Mouse (Mus musculus) limb, embryonic 11.5 days (tissue): ENCODE data around the gene Acer3. TPM values are rescaled to one million over a fixed set of nuclear protein-coding genes. Genes with fewer than 3 reads are reported as not detected.

ENCODE experiments used
- ATAC-seq: fragments of 200-750 bp; cut with Nextera tagmentation; 2 replicates; pipeline ENCODE4 v1.8.0; 2017; ENCODE audit warnings: low read depth; ENCODE audit not compliant: insufficient number of reproducible peaks, low FRiP score, low TSS enrichment
- DNase-seq: peaks from one replicate; pipeline ENCODE4 v3.0.0-alpha.2; 2015; ENCODE audit warnings: low spot score
- H3K27ac ChIP-seq: fragments of 300-500 bp; sonication (generic); replicated peaks from 2 replicates; pipeline ENCODE4 v1.5.1; 2014; ENCODE audit warnings: low read depth, mild to moderate bottlenecking, low read length
- H3K27me3 ChIP-seq: fragments of 300-500 bp; sonication (generic); 2 replicates; pipeline ENCODE4 v1.6.1; 2014; ENCODE audit warnings: mild to moderate bottlenecking, low read length, mixed read lengths; ENCODE audit not compliant: control insufficient read depth, insufficient read depth
- H3K36me3 ChIP-seq: fragments of 300-500 bp; sonication (generic); 2 replicates; pipeline ENCODE4 v1.6.1; 2014; ENCODE audit warnings: mild to moderate bottlenecking, low read length, moderate library complexity, mixed read lengths; ENCODE audit not compliant: control insufficient read depth, insufficient read depth
- H3K4me1 ChIP-seq: fragments of 300-500 bp; sonication (generic); 2 replicates; pipeline ENCODE4 v1.6.1; 2014; ENCODE audit warnings: low read length, mixed read lengths; ENCODE audit not compliant: control insufficient read depth, insufficient read depth
- H3K4me2 ChIP-seq: fragments of 300-500 bp; sonication (generic); 2 replicates; pipeline ENCODE4 v1.6.1; 2014; ENCODE audit warnings: low read depth, mild to moderate bottlenecking, moderate library complexity; ENCODE audit not compliant: severe bottlenecking
- H3K4me3 ChIP-seq: fragments of 300-500 bp; sonication (generic); 2 replicates; pipeline ENCODE4 v1.5.1; 2014; ENCODE audit warnings: low read depth, low read length
- H3K9ac ChIP-seq: fragments of 300-500 bp; sonication (generic); 2 replicates; pipeline ENCODE4 v1.6.1; 2014; ENCODE audit warnings: mild to moderate bottlenecking, low read length
- H3K9me3 ChIP-seq: fragments of 300-500 bp; sonication (generic); 2 replicates; pipeline ENCODE4 v1.6.1; 2016; ENCODE audit warnings: low read length; ENCODE audit not compliant: control insufficient read depth
- WGBS: fragments of 180-500 bp; shearing (Covaris S2); extraction: QIAGEN DNeasy Blood & Tissue Kit; methylation state at CpG from one replicate; pipeline ENCODE4 v1.1.7; 2014; 5-methylcytosine and 5-hydroxymethylcytosine counted together
- polyA plus RNA-seq: library from polyadenylated mRNA; unstranded; fragments of >200 nt; fragmentation: Nextera tagmentation; extraction: Ambion mirVana; gene quantifications from 2 replicates; pipeline ENCODE4 v1.2.1, GENCODE M21; 2014

The Acer3 gene
- polyA plus RNA-seq, 1 experiment from 2014 or later = 26.4 TPM

DNA sequence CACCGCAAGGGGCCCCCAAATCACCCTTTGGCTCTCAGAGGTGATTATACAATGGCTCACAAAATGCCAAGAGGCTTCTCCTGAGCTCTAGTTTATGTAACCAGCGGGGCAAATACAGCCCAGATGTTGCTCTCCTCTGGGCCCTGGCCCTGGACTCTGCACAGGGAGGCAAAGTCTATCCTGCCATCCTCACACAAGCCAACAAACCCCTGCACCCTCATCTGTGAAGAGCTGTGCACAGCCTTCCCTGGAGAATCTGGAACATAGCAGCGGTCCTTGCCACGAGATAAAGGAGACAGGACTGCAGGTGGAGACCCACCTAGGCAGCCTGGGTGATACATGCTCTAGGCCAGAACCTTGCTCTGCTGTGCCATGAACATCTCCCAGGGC lies 33.9 kb upstream of the Acer3 start:
- Histone ChIP-seq H3K27me3 (no peaks in the 10 kb centered on the region), H3K4me1 (peaks cover 48% of the 10 kb centered on the region), H3K27ac (peak overlapping the region; percentile 88), H3K9me3 (no peaks in the 10 kb centered on the region), H3K4me3 (no peak overlapping the region), H3K9ac (no peak overlapping the region), H3K4me2 (peak overlapping the region; percentile 26), H3K36me3 (peaks cover 8% of the 10 kb centered on the region; the same call in 1 of the 2 replicates)
- WGBS = 32% methylated on average over 4 of the region's 4 CpGs
- ATAC-seq (peak; percentile 11; the same call in 1 of the 2 replicates), DNase-seq (no peak)

DNA sequence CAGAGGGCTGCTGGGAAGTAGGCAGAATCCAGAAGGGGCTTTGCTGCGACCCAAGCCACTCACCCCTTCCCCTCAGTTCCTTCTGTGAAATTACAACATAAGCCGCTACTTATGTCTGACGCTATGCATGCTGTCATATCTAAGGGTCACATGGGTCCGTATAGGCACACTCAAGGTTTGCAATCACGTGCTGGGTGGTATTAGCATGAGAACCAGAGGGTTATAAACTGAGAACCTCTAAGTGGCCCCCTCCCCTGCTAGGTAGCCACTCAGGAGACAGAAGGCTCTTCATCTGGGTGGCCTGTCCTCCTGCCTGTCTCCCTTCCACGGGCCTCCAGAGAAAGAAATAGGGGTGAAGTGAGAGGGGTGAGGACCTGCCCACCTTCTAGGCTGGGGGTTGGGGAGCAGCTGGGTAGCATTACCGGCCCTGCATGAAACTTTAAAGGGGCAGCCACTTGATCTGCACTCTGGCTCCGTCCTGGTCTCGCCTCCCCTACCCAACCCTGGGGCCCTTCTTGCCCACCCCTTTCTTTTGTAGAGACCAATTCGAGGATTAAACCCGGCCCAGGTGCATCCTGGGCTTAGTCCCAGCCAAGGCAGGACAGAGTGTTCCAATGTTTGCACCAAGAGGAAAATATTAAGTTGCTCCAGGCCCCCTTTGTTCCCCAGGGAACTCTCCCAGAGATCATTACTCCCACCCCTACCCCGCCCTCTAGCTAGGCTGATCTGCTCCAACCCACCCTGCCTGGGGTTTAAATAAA lies 33.3 kb upstream of the Acer3 start:
- peak; percentile 69 for ATAC-seq
- Histone ChIP-seq H3K9ac (no peak overlapping the region), H3K27me3 (no peaks in the 10 kb centered on the region), H3K4me2 (peak overlapping the region; percentile 30), H3K4me3 (no peak overlapping the region), H3K27ac (peak overlapping the region; percentile 88), H3K36me3 (peaks cover 8% of the 10 kb centered on the region; the same call in 1 of the 2 replicates), H3K9me3 (no peaks in the 10 kb centered on the region), H3K4me1 (peaks cover 45% of the 10 kb centered on the region)
- peak; percentile 74 for DNase-seq
- 12% methylated on average over 12 of the region's 12 CpGs for WGBS

DNA sequence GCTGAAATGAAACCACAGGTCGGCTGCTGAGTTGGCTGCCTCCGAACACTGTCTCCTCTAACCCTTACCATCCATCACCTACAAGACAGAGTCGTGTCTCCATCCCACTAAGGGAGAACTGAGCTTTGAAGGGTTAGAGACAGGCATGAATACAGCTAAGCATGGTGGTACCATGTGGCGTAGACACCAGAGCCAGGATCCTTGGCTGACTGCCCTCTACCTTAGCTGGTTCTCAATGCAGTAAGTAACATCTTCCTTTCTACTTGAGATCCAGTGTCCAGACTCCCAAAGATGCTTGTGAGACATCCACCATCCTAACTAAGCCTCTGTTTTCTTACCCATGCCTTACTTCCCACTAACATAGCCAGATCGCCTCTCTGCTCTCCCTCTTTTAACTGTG lies 32.6 kb upstream of the Acer3 start:
- no peaks in the 10 kb centered on the region for H3K27me3 ChIP-seq
- H3K4me2 ChIP-seq = no peak overlapping the region; the same call in 1 of the 2 replicates
- peaks cover 40% of the 10 kb centered on the region for H3K4me1 ChIP-seq
- 90% methylated on average over 5 of the region's 5 CpGs for WGBS
- H3K9ac ChIP-seq = no peak overlapping the region
- DNase-seq (no peak), ATAC-seq (no peak)
- no peak overlapping the region for H3K4me3 ChIP-seq
- H3K36me3 ChIP-seq = peaks cover 8% of the 10 kb centered on the region; the same call in 1 of the 2 replicates
- H3K9me3 ChIP-seq = no peaks in the 10 kb centered on the region
- H3K27ac ChIP-seq = no peak overlapping the region

DNA sequence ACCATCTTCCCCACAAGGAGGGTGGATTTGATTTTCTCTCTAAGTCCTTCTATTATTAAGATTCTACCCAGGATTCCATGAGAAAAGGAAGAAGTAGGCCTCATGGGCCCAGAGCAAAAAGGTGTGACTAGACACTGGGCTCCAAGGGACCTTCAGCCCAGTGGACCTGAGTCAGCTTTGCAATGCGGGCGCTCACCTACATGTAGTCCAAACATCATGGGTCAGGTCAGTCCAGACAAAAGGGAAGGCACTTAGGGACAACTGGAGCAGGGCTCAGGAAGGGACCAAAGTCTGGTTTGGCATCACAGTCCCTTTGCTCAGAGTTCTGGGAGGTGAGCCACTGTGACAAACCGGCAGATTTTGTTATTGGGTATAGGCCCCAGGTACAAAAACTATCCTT lies 30.5 kb upstream of the Acer3 start:
- H3K9me3 ChIP-seq = no peaks in the 10 kb centered on the region
- H3K36me3 ChIP-seq = peaks cover 8% of the 10 kb centered on the region; the same call in 1 of the 2 replicates
- H3K27ac ChIP-seq = no peak overlapping the region
- WGBS = 94% methylated on average over 3 of the region's 3 CpGs
- no peak overlapping the region for H3K4me3 ChIP-seq
- DNase-seq (no peak), ATAC-seq (no peak)
- no peak overlapping the region for H3K9ac ChIP-seq
- no peak overlapping the region for H3K4me2 ChIP-seq
- H3K4me1 ChIP-seq = peaks cover 34% of the 10 kb centered on the region
- no peaks in the 10 kb centered on the region for H3K27me3 ChIP-seq

DNA sequence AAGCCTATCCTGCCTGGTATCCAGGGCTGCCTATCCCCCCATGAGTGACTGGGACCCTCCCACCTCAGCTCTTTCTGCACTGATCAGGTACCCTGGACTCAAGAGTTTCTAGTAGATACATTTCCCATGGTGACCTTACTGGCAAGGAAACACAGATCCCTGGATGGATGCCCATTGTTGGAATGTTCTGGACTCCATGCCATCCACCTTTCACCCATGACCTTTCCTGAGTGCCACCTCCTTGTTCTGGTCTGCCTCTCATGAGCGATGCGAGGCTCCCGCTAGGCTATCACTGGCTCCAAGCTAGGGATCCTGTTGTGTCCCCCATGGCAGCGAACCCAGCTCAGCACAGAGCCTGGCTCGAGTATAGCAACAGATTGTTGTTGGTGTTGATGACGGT lies 28.8 kb upstream of the Acer3 start:
- no peak for DNase-seq
- Histone ChIP-seq H3K9me3 (no peaks in the 10 kb centered on the region), H3K4me3 (no peak overlapping the region), H3K4me1 (peaks cover 17% of the 10 kb centered on the region), H3K36me3 (peaks cover 8% of the 10 kb centered on the region; the same call in 1 of the 2 replicates), H3K27ac (no peak overlapping the region), H3K4me2 (no peak overlapping the region), H3K27me3 (no peaks in the 10 kb centered on the region), H3K9ac (no peak overlapping the region)
- WGBS = 92% methylated on average over 6 of the region's 6 CpGs
- ATAC-seq = no peak

DNA sequence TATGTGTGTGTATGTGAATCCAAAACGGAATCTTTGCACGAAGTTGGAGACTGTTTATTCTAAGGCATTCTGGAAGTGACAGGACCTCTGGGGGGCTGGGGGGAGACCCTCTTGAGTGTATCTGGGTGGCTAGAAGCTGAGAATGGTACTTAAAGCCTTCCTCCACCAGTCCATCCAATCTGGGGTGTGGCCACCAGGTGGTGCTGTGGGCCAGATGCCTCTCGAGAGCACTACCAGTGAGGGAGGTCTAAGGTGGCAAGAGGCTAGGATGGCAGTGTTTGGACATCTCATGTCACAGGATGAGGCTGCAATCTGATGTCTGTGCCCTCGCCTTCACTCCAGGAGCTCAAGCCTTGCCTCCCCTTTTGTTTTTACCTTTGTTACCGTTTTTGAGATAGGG lies 28.1 kb upstream of the Acer3 start:
- no peaks in the 10 kb centered on the region for H3K9me3 ChIP-seq

DNA sequence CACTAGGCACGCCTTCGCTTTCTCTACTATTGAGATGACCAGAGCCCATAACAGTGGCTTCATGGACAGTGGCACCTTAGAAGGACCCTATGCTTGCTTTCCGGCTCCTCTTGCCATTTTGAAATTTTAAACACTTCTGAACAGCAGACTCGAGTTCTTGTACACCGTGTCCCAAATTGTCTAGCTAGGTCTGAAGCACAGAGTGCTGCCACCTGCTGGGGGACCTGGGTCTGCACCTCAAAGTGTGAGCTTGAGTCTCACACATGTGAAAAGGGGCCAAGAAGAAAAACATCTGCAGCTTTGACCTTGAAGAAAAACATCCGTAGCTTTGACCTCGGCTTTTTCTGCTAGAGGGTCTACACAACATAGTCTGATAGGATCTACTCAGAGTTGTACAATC lies 27.0 kb upstream of the Acer3 start:
- 67% methylated on average over 7 of the region's 7 CpGs for WGBS
- H3K4me2 ChIP-seq = no peak overlapping the region
- DNase-seq (peak; percentile 80), ATAC-seq (no peak)
- no peak overlapping the region for H3K27ac ChIP-seq
- no peak overlapping the region for H3K4me3 ChIP-seq
- H3K27me3 ChIP-seq = no peaks in the 10 kb centered on the region
- H3K9ac ChIP-seq = no peak overlapping the region
- no peaks in the 10 kb centered on the region for H3K4me1 ChIP-seq
- no peaks in the 10 kb centered on the region for H3K9me3 ChIP-seq
- H3K36me3 ChIP-seq = peaks cover 8% of the 10 kb centered on the region; the same call in 1 of the 2 replicates

More for the DNA sequence above, 28.1 kb upstream of the Acer3 start:
- Histone ChIP-seq H3K9ac (no peak overlapping the region), H3K27ac (no peak overlapping the region), H3K4me3 (no peak overlapping the region), H3K36me3 (peaks cover 8% of the 10 kb centered on the region; the same call in 1 of the 2 replicates), H3K27me3 (no peaks in the 10 kb centered on the region), H3K4me1 (peaks cover 10% of the 10 kb centered on the region), H3K4me2 (no peak overlapping the region)
- peak; percentile 44; the same call in 1 of the 2 replicates for ATAC-seq
- WGBS = 20% methylated on average over 5 of the region's 5 CpGs
- peak; percentile 92 for DNase-seq

DNA sequence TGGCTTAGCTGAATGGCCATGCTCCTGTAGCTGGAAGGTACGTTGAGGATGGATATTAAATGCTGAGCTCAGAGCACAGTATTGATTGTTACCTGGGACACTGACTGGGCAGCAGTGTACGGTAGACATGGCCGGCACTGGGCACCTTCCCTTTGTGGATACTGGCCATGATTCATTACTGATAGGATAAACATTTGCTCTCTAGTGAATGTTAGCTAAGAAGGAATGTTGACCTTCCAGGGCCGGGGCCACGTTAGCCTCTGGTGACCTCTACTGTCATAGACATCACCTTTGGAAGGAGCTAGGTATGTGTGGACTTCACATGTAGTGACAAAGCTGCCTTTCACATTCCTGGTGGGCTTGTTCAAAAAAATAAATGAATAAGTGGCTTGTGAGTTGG lies 26.5 kb upstream of the Acer3 start:
- Histone ChIP-seq H3K4me1 (no peaks in the 10 kb centered on the region), H3K36me3 (peaks cover 7% of the 10 kb centered on the region; the same call in 1 of the 2 replicates), H3K27me3 (no peaks in the 10 kb centered on the region), H3K4me3 (no peak overlapping the region), H3K27ac (no peak overlapping the region), H3K4me2 (no peak overlapping the region), H3K9me3 (no peaks in the 10 kb centered on the region), H3K9ac (no peak overlapping the region)
- whole genome bisulfite sequencing = 80% methylated on average over 5 of the region's 5 CpGs
- DNase-seq (no peak), ATAC-seq (no peak)
